Mouse (Mus musculus) kidney, adult 8-10 months (tissue): Measurements from ENCODE around the gene Gpalpp1.

Source experiments
- DNase-seq, 2 experiments: peaks; one replicate each; pipeline ENCODE4 v3.0.0; 2022

Gpalpp1 gene

GRCm38 (mm10) chr14:76097815-76098214, 12.7 kb downstream of the Gpalpp1 start:
- peak; percentile 18 to 22 for DNase-seq

GRCm38 (mm10) chr14:76097244-76097643, 13.3 kb downstream of the Gpalpp1 start:
- DNase-seq: no peak

GRCm38 (mm10) chr14:76084188-76084587, 26.4 kb downstream of the Gpalpp1 start:
- DNase-seq: no peak

GRCm38 (mm10) chr14:76082086-76082636, 28.4 kb downstream of the Gpalpp1 start:
- no peak for DNase-seq

- DNase-seq: no peak
Observed at GRCm38 (mm10) chr14:76081451-76081850, 29.1 kb downstream of the Gpalpp1 start.

- DNase-seq: peak; percentile 26 to 34
Observed at GRCm38 (mm10) chr14:76077088-76077491, 33.5 kb downstream of the Gpalpp1 start.

GRCm38 (mm10) chr14:76076602-76077001, 34.0 kb downstream of the Gpalpp1 start:
- no peak for DNase-seq

GRCm38 (mm10) chr14:76075721-76076120, 34.8 kb downstream of the Gpalpp1 start:
- DNase-seq: no peak

GRCm38 (mm10) chr14:76074206-76074605, 36.4 kb downstream of the Gpalpp1 start:
- DNase-seq: no peak

GRCm38 (mm10) chr14:76072626-76073025, 37.9 kb downstream of the Gpalpp1 start:
- peak; percentile 12 to 29 for DNase-seq

- no peak for DNase-seq
Observed at GRCm38 (mm10) chr14:76069296-76069695, 41.3 kb downstream of the Gpalpp1 start.

GRCm38 (mm10) chr14:76068296-76068695, 42.3 kb downstream of the Gpalpp1 start:
- no peak for DNase-seq

GRCm38 (mm10) chr14:76067237-76067636, 43.3 kb downstream of the Gpalpp1 start:
- no peak for DNase-seq

GRCm38 (mm10) chr14:76059441-76059840, 51.1 kb downstream of the Gpalpp1 start:
- DNase-seq: no peak

- DNase-seq: no peak
Observed at GRCm38 (mm10) chr14:76053726-76054125, 56.8 kb downstream of the Gpalpp1 start.

GRCm38 (mm10) chr14:76051966-76052365, 58.6 kb downstream of the Gpalpp1 start:
- no peak for DNase-seq

- no peak for DNase-seq
Observed at GRCm38 (mm10) chr14:76045767-76046166, 64.8 kb downstream of the Gpalpp1 start.

GRCm38 (mm10) chr14:76044164-76044557, 66.4 kb downstream of the Gpalpp1 start:
- DNase-seq: no peak

- no peak for DNase-seq
Observed at GRCm38 (mm10) chr14:76043251-76044163, 67.1 kb downstream of the Gpalpp1 start.
